Mouse (Mus musculus) gastrocnemius, postnatal 25 days (tissue): ENCODE data around the gene Hoxa1. TPM values are rescaled to one million over a fixed set of nuclear protein-coding genes. Genes with fewer than 3 reads are reported as not detected.
A peak's percentile ranks its signal among the peaks of the same experiment; 100 is the strongest.

Source experiments
- DNase-seq: peaks from one replicate; pipeline ENCODE4 v3.0.0; 2022
- total RNA-seq, 2 experiments: library from RNA; stranded (reverse); gene quantifications; 1 replicate in 1 of 2; 2 replicates in 1 of 2; pipeline ENCODE4 v1.2.3; 2021

Hoxa1 gene
- total RNA-seq, 2 experiments from 2014 or later: 0.21 TPM; not detected in 1

GRCm38 (mm10) chr6:52189909-52190308 is 31.8 kb upstream of the Hoxa1 start:
- no peak for DNase-seq

- DNase-seq: peak; percentile 69
Observed at GRCm38 (mm10) chr6:52189172-52189591, 31.1 kb upstream of the Hoxa1 start.

GRCm38 (mm10) chr6:52186500-52186899 is 28.4 kb upstream of the Hoxa1 start:
- no peak for DNase-seq

GRCm38 (mm10) chr6:52185834-52186233 is 27.7 kb upstream of the Hoxa1 start:
- no peak for DNase-seq

- no peak for DNase-seq
Observed at GRCm38 (mm10) chr6:52185222-52185621, 27.1 kb upstream of the Hoxa1 start.

DNA sequence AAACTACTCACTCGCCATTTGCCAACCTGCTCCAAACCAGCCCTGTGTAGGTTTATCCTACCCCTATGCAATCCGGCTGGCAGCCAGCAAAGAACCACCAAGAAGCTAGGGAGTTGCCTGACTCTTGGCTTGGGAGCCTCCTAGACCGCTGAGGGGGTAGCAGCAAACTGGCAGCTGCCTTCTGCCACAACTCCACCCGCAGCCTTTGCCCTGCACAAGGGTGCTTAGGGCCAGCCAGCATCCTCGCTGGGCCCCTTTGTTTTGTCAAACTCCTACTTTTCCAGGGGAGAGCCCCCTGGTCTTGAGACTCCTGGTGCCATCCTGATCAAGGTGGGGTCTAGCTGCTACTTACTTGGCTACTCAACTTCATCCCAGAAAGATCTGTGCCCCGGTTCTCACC is 26.6 kb upstream of the Hoxa1 start:
- no peak for DNase-seq

DNA sequence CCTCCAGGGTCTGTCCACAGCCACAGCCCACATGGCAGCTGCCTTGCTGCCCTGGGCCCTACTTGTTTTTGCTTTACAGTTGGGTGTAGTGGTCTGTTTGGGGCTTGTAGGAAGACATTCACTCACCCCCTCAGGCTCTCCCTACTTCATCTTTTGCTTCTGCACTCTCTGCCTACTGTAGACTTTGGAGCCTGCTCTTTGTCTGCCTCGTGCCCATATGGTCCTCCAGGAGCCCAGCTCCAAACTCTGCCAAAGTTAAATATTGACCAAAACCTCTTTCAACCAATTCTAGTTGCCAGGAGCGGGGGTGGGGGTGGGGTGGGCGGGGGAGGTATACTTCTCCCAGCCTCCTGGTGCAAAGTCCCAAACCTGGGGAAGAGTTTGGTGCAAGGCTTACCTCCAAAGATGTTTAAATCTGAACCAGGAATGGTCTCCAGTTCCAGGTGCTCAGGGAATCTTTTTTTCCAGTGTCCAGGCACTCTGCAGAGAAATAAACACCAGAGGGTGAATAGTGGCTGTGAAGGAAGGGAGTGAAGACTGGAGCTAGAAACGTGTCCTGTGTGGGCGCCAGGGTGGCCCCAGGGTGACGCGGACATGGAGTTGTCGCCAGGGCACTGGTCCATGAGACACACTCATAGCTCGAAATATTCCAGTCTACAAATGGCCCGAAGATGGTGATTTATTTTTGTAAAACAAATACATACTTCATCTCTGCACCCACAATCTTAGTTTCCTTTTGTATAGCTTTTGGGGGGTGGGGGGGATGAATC is 25.4 kb upstream of the Hoxa1 start:
- no peak for DNase-seq

DNA sequence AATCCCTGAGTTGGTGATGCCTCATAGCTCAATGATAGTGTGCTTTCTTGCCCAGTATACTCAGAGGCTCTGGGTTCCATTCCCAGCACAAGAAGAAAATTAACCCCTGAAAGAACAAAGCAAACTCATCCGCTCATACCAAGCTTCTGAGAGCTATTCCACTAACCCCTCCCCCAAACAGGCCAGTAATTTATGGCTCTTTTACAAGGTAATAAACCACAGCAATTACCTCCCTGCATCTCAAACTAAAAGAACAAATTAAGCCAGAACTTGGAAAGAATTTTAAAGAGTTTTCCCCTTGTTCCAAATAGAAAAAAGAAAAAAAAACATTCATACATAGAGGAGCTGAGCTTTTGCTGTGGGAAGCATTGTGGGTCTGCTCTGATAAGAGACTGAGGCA is 24.7 kb upstream of the Hoxa1 start:
- no peak for DNase-seq

- no peak for DNase-seq
Observed at GRCm38 (mm10) chr6:52182030-52182429, 23.9 kb upstream of the Hoxa1 start.

GRCm38 (mm10) chr6:52180726-52181125 is 22.6 kb upstream of the Hoxa1 start:
- DNase-seq: no peak

DNA sequence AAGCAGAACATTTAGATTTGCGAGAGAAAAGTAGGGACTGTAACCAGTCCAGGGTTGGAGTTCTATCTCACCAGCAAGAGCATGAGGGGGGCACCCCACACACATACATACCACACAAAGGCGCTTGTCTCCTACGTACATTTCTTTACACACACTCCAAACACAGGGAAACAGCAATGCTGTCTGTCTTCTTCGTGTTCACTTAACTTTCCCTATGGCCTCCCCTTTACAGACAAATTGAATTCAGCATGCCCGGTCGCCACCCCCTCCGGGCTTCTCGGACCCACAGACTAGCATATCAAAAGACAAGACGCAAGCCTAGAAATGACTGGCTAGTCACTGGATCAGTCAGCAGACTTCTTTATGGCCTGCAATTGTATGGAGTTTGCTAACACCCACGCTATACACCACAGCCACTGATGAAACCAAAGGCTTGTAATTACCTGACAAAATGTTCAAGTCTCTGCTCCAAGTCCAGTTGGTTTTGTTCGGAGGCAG is 22.1 kb upstream of the Hoxa1 start:
- DNase-seq: no peak

DNA sequence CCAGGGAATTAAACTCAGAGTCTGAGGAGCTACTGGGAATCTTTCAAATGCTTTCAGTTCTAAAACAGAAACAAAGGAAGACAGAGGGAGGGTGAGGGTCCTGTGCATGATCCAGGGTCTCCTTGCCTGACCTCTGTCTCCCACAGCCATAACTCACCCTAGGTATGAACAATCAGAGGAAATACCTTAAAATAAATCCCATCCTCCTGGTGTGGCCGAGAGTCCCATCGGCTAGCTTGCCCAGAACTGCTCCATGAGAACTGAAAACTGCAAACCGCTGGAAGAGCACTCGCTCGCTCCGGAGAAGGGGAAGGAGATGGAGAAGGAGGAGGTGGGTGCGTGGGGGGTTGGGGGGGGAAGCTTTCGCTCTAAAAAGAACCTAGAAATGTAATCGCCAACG is 21.6 kb upstream of the Hoxa1 start:
- no peak for DNase-seq

- DNase-seq: no peak
Observed at GRCm38 (mm10) chr6:52178918-52179665, 21.0 kb upstream of the Hoxa1 start.

DNA sequence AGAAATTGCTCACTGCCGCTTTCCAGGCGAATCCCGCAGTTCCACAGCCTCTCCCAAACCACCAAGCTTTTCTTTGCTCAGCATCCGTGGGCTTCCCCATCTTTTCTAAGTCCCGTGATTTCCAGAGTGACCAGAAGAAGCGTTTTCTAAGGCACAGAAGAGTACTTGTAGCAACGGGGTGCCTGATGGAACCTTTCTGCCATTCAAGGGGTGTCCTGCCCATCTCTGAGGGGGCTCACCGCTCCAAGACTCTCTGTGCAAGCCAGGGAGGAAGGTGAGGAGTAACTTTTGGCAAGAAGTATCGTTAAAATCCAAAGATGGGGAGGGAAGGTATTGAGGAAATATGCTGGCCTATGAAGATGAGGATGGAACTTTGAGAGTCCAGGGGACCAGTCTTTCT is 19.7 kb upstream of the Hoxa1 start:
- no peak for DNase-seq

GRCm38 (mm10) chr6:52177061-52177735 is 19.1 kb upstream of the Hoxa1 start, which contains the start of gene 5730596B20Rik:
Gene 5730596B20Rik (plus strand): TSS chr6:52177498.
- DNase-seq: no peak

GRCm38 (mm10) chr6:52176391-52176790 is 18.3 kb upstream of the Hoxa1 start:
- DNase-seq: no peak

DNA sequence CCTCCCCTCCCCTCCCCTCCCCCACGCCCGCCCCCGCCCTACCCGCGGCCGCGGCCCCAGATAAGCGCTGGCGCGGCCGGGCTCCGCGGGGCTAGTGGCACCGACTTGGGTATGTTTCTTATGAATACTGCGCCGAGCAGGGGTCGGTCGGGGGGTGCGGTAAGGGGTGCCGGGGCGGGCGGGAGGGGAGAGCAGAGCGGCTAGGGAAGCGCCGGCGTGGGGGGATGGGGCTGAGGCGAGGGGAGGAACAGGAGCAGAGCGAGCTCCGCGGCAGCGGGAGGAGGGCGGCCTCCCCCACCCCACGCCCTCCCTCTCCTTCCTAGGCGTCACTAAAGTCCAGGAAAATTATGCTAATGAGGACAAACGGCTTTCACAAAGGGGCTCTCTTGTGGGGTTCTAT is 17.7 kb upstream of the Hoxa1 start:
- DNase-seq: no peak

- DNase-seq: no peak
Observed at GRCm38 (mm10) chr6:52174968-52175751, 17.0 kb upstream of the Hoxa1 start.

GRCm38 (mm10) chr6:52173648-52174047 is 15.5 kb upstream of the Hoxa1 start:
- no peak for DNase-seq

DNA sequence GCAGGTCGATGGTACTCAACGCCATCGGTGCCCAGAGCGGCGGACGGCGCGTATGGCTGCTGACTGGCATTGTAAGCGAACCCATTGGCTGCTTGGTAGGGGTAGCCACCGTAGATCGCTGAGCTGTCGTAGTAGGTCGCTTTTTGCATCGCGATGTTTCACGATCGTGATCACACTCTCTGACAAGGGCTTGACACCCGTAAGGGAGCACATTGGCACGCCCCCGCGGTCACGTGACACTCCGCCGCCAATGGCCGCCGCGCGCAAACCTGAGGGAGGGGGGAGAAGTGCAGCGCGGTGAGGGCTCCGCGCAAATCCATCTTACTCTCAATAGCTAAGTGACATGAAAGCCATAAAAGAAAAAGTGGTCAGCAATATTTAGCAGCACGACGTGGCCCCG is 14.4 kb upstream of the Hoxa1 start:
- peak; percentile 74 for DNase-seq

DNA sequence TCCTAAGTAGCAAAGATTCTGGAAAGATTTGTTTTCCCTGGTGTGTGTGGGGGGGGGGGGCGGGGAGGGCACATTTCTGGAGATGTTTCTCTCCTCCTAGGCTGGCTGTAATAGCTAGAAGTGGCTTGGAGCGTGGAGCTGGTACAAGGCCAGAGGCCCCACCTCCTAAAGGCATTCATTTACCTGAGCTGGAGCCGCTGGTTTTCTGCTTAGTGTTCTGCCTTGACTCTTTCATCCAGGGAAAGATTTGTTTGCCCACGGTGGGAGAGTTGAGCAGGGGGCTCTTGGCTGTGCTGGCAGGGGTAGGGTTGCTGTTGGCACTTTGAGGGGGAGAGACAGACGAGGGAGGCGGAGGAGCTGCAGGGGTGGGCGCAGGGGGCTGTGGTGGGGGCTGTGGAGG is 13.8 kb upstream of the Hoxa1 start:
- DNase-seq: no peak

DNA sequence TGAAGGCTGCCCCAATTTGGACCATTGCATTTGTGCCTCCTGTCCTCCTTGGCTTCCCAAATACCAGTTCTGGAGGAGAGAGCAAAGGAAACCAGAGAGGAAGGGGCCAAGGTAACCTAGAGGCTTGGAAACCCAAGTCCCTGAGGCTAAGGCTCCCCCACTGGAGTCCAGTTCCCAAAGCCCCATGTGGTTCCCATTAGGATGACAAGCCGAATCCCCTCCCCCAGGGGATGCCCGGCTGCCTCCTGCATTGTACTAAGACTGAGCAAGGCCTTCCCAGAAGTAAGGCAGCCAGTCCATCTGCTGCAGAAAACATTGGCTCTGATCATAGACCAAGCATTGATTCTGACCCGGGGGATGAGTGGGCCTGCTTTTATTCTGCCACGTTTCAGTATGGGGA is 13.2 kb upstream of the Hoxa1 start:
- no peak for DNase-seq
